Mouse (Mus musculus) hindbrain, embryonic 11.5 days (tissue): ENCODE data around the gene Pdxp. TPM values are rescaled to one million over a fixed set of nuclear protein-coding genes. Genes with fewer than 3 reads are reported as not detected.

Experiments
- ATAC-seq: fragments of 200-750 bp; cut with Nextera tagmentation; 2 replicates; pipeline ENCODE4 v1.8.0; 2017; ENCODE audit warnings: mild to moderate bottlenecking, moderate TSS enrichment, moderate library complexity; ENCODE audit not compliant: low FRiP score
- DNase-seq: peaks from one replicate; pipeline ENCODE4 v3.0.0-alpha.2; 2015; ENCODE audit warnings: low spot score
- H3K27ac ChIP-seq: fragments of 300-500 bp; sonication (generic); 2 replicates; pipeline ENCODE4 v1.5.1; 2014; ENCODE audit warnings: mild to moderate bottlenecking, low read depth, low read length
- H3K27me3 ChIP-seq: fragments of 300-500 bp; sonication (generic); 2 replicates; pipeline ENCODE4 v1.6.1; 2014; ENCODE audit warnings: mild to moderate bottlenecking, low read length, moderate library complexity, mixed read lengths; ENCODE audit not compliant: control insufficient read depth, insufficient read depth
- H3K36me3 ChIP-seq: fragments of 300-500 bp; sonication (generic); 2 replicates; pipeline ENCODE4 v1.6.1; 2014; ENCODE audit warnings: mild to moderate bottlenecking, low read length, moderate library complexity, mixed read lengths; ENCODE audit not compliant: control insufficient read depth, insufficient read depth
- H3K4me1 ChIP-seq: fragments of 300-500 bp; sonication (generic); replicated peaks from 2 replicates; pipeline ENCODE4 v1.6.1; 2014; ENCODE audit warnings: low read length, mixed read lengths; ENCODE audit not compliant: control insufficient read depth, insufficient read depth
- H3K4me2 ChIP-seq: fragments of 300-500 bp; sonication (generic); replicated peaks from 2 replicates; pipeline ENCODE4 v1.6.1; 2014; ENCODE audit warnings: mild to moderate bottlenecking, low read depth, low read length
- H3K4me3 ChIP-seq: fragments of 300-500 bp; sonication (generic); 2 replicates; pipeline ENCODE4 v1.5.1; 2014; ENCODE audit warnings: low read depth, low read length
- H3K9ac ChIP-seq: fragments of 300-500 bp; sonication (generic); 2 replicates; pipeline ENCODE4 v1.6.1; 2014; ENCODE audit warnings: low read depth, low read length
- H3K9me3 ChIP-seq: fragments of 300-500 bp; sonication (generic); 2 replicates; pipeline ENCODE4 v1.6.1; 2016; ENCODE audit warnings: low read length; ENCODE audit not compliant: control insufficient read depth
- WGBS: fragments of 180-500 bp; shearing (Covaris S2); extraction: QIAGEN DNeasy Blood & Tissue Kit; methylation state at CpG from one replicate; pipeline ENCODE4 v1.1.7; 2014; 5-methylcytosine and 5-hydroxymethylcytosine counted together
- polyA plus RNA-seq: library from polyadenylated mRNA; unstranded; fragments of >200 nt; fragmentation: Nextera tagmentation; extraction: Ambion mirVana; gene quantifications from 2 replicates; pipeline ENCODE4 v1.2.1, GENCODE M21; 2014

The Pdxp gene
- polyA plus RNA-seq: 34.8 and 35.2 TPM in 2 replicates

GRCm38 (mm10) chr15:78913632-78914090, at the start of gene Pdxp:
Pdxp (plus strand) TSS chr15:78913919.
- peaks cover 16% of the 10 kb centered on the region for H3K4me1 ChIP-seq
- peak; percentile 98 for DNase-seq
- no peaks in the 10 kb centered on the region for H3K27me3 ChIP-seq
- H3K27ac ChIP-seq: peak within 1 kb of the TSS; percentile 88
- peak within 1 kb of the TSS; percentile 99 for H3K4me2 ChIP-seq
- under 1% methylated on average over 50 of the region's 51 CpGs for WGBS
- H3K9me3 ChIP-seq: no peaks in the 10 kb centered on the region
- peak within 1 kb of the TSS; percentile 82 for H3K9ac ChIP-seq
- peak; percentile 94 for ATAC-seq
- H3K4me3 ChIP-seq: peak within 1 kb of the TSS; percentile 76
- H3K36me3 ChIP-seq: no peaks in the 10 kb centered on the region

GRCm38 (mm10) chr15:78868398-78868797, 45.3 kb upstream of the Pdxp start:
- H3K9ac ChIP-seq: no peak overlapping the region
- 34% methylated on average over 9 of the region's 9 CpGs for WGBS
- H3K27me3 ChIP-seq: no peaks in the 10 kb centered on the region
- H3K9me3 ChIP-seq: no peaks in the 10 kb centered on the region
- no peak overlapping the region for H3K4me3 ChIP-seq
- no peaks in the 10 kb centered on the region for H3K36me3 ChIP-seq
- ATAC-seq (no peak), DNase-seq (peak; percentile 55)
- no peak overlapping the region for H3K4me2 ChIP-seq
- peaks cover 4% of the 10 kb centered on the region; the same call in 1 of the 2 replicates for H3K4me1 ChIP-seq
- peak overlapping the region; percentile 31; the same call in 1 of the 2 replicates for H3K27ac ChIP-seq

DNA sequence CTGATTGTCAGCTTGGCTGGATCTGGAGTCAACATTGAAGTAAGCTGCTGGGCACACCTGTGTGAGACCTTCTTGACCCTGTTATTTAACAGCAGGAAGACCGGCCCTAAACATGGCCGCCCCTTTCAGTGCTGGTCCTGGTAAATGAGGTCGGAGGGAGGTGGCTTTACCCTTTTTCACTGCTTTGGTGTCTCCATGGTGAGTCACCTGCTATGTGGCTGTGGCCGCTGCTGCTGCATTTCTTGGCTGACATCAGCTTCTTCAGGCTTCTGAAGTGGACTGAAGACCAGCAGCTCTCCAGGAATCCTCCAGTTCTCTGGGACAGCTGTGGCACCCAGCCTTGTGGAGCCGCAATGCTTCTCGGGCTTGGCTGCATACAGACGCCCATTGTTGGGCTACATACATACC, 44.9 kb upstream of the Pdxp start:
- Histone ChIP-seq H3K4me2 (no peak overlapping the region), H3K27me3 (no peaks in the 10 kb centered on the region), H3K4me1 (peaks cover 4% of the 10 kb centered on the region; the same call in 1 of the 2 replicates), H3K27ac (peak overlapping the region; percentile 31; the same call in 1 of the 2 replicates), H3K36me3 (no peaks in the 10 kb centered on the region), H3K9ac (no peak overlapping the region), H3K9me3 (no peaks in the 10 kb centered on the region), H3K4me3 (no peak overlapping the region)
- peak; percentile 36 for DNase-seq
- 65% methylated on average over 7 of the region's 7 CpGs for WGBS
- ATAC-seq: no peak

DNA sequence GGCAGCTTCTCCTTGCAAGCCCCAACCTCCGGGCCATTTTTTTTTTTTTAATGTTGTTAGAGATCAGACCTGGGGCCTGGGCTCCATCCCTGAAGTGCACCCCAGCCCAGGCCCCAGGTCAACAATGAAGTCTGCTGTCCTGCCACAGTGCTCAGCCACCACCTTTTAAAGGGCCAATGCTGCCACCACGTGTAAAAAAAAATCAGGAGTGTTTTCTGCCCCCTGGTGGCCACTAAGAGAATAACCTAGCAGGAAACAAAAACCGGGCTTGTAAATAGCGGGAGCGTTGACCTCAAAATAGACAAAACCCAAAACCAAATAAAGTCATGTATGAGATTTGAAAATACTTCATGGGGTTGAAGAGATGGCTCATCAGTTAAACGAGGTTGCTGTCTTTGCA, 43.9 kb upstream of the Pdxp start:
- Histone ChIP-seq H3K4me1 (peaks cover 4% of the 10 kb centered on the region; the same call in 1 of the 2 replicates), H3K9me3 (no peaks in the 10 kb centered on the region), H3K27me3 (no peaks in the 10 kb centered on the region), H3K4me2 (no peak overlapping the region), H3K36me3 (no peaks in the 10 kb centered on the region), H3K27ac (no peak overlapping the region), H3K9ac (no peak overlapping the region), H3K4me3 (no peak overlapping the region)
- WGBS: 25% methylated on average over 6 of the region's 6 CpGs
- DNase-seq: peak; percentile 77
- ATAC-seq: no peak

DNA sequence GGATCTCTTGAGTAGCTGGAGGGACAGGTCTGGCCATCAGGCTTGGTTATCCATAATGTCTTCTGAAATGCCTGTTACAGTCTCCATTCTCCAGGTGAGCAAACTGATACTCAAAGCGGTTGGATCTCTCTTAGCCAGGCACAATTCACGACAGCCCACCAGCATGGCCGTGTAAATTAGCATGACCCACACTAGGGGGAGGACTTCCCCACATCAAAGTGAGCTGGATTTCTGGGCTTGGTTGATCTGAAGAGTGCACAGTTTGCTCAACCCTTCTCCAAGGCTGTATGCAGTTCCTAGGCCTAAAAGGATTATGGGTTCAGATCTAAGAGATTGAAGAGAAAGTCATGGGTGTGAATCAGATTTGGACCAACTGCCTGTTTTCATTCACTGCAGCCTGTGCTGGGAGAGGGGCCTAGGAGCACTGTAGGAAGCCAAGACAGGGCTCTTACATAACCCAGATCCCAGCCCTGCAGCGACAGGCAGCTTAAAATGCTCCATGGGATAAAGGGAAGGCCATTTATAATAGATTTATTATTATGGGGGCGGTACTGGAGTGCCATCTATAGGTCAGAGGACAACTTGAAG, 41.6 kb upstream of the Pdxp start:
- no peak overlapping the region for H3K4me3 ChIP-seq
- 51% methylated on average over 5 of the region's 5 CpGs for WGBS
- no peak overlapping the region for H3K9ac ChIP-seq

GRCm38 (mm10) chr15:78873803-78874435, 39.8 kb upstream of the Pdxp start:
- Histone ChIP-seq H3K36me3 (no peaks in the 10 kb centered on the region), H3K4me3 (no peak overlapping the region)
- WGBS: 52% methylated on average over 13 of the region's 13 CpGs

More for the DNA sequence above, 41.6 kb upstream of the Pdxp start:
- H3K36me3 ChIP-seq: no peaks in the 10 kb centered on the region
- peaks cover 4% of the 10 kb centered on the region for H3K4me1 ChIP-seq
- ATAC-seq (no peak), DNase-seq (no peak)
- H3K9me3 ChIP-seq: no peaks in the 10 kb centered on the region
- no peaks in the 10 kb centered on the region for H3K27me3 ChIP-seq
- no peak overlapping the region for H3K27ac ChIP-seq
- no peak overlapping the region for H3K4me2 ChIP-seq

DNA sequence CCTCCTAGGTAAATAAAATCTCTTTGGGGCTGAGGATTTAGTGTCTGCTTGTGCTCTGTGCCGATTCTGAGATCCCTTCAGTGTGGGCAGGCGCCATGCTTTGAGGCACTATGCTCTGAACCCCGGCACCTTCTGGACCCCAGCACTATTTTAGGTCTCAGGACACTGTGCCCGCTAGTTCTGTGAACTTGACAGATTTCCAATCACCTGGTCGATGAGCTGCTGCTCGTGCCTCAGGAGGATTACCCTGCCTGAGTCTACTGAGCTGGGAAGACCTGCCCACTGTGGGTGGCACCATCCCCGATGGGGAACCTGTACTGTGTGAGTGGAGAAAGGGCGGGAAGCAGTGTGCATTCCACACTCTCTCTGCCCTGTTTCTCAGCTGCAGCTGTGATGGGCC, 38.7 kb upstream of the Pdxp start:
- no peak for DNase-seq
- Histone ChIP-seq H3K4me2 (no peak overlapping the region), H3K9ac (no peak overlapping the region), H3K9me3 (no peaks in the 10 kb centered on the region), H3K27me3 (no peaks in the 10 kb centered on the region), H3K4me3 (no peak overlapping the region), H3K27ac (no peak overlapping the region), H3K36me3 (no peaks in the 10 kb centered on the region), H3K4me1 (no peaks in the 10 kb centered on the region; the same call in 1 of the 2 replicates)
- WGBS: 82% methylated on average over 8 of the region's 8 CpGs
- ATAC-seq: no peak

More at GRCm38 (mm10) chr15:78873803-78874435, 39.8 kb upstream of the Pdxp start:
- Histone ChIP-seq H3K9me3 (no peaks in the 10 kb centered on the region), H3K4me2 (no peak overlapping the region), H3K9ac (no peak overlapping the region), H3K4me1 (no peaks in the 10 kb centered on the region; the same call in 1 of the 2 replicates), H3K27ac (no peak overlapping the region), H3K27me3 (no peaks in the 10 kb centered on the region)
- no peak for ATAC-seq
- no peak for DNase-seq

DNA sequence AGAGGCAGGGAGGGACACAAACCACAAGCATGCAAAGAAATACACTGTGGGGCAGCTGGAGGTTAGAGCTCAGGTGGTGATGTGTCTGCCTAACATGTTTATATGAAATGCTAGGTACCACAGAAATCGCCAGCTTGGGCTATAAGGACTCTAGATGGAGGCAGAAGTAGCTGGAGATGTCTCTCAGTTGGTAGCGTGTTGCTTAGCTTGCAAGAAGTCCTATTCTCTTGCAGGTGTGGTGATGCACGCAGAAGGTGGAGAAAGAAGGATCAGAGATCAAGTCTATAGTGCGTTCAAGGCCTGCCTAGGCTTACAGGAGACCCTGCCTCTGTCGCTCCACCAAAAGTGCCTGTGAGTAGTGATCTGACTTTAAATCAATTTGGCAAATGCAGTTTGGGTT, 38.2 kb upstream of the Pdxp start:
- no peaks in the 10 kb centered on the region for H3K27me3 ChIP-seq
- H3K4me3 ChIP-seq: no peak overlapping the region
- no peaks in the 10 kb centered on the region for H3K36me3 ChIP-seq
- H3K9ac ChIP-seq: no peak overlapping the region
- no peak overlapping the region for H3K27ac ChIP-seq
- no peak overlapping the region for H3K4me2 ChIP-seq
- H3K4me1 ChIP-seq: no peaks in the 10 kb centered on the region; the same call in 1 of the 2 replicates
- ATAC-seq: no peak
- no peaks in the 10 kb centered on the region for H3K9me3 ChIP-seq
- WGBS: 78% methylated on average over 5 of the region's 5 CpGs
- no peak for DNase-seq
